Mouse (Mus musculus): Measurements from ENCODE around the gene Dner. TPM values are rescaled to one million over a fixed set of nuclear protein-coding genes. Genes with fewer than 3 reads are reported as not detected.
A peak's percentile ranks its signal among the peaks of the same experiment; 100 is the strongest.

The Dner gene
- 0.07 and 0.09 TPM in 2 replicates for polyA plus RNA-seq (2015; fragmentation: Nextera tagmentation; extraction: Ambion mirVana)

GRCm38 (mm10) chr1:84695517-84696411, at the start of gene Dner:
Gene Dner (minus strand): TSS chr1:84696221.
- peaks cover 39% of the 10 kb centered on the region for H3K27me3 ChIP-seq
- no peak within 1 kb of the TSS for H3K9ac ChIP-seq
- H3K9me3 ChIP-seq (replicated peaks), result no peaks in the 10 kb centered on the region
- no peaks in the 10 kb centered on the region for H3K36me3 ChIP-seq (replicated peaks)
- 1% methylated on average over 75 of the region's 75 CpGs for WGBS (ENCODE audit: insufficient replicate concordance)
- H3K4me3 ChIP-seq (replicated peaks), result peak within 1 kb of the TSS; percentile 32
- peak; percentile 47; the same call in 1 of the 2 replicates for ATAC-seq (ENCODE audit: insufficient read depth)
- H3K27ac ChIP-seq (replicated peaks), result no peak within 1 kb of the TSS
- peaks cover 11% of the 10 kb centered on the region for H3K4me1 ChIP-seq (replicated peaks)
- peak within 1 kb of the TSS; percentile 56 for H3K4me2 ChIP-seq

DNA sequence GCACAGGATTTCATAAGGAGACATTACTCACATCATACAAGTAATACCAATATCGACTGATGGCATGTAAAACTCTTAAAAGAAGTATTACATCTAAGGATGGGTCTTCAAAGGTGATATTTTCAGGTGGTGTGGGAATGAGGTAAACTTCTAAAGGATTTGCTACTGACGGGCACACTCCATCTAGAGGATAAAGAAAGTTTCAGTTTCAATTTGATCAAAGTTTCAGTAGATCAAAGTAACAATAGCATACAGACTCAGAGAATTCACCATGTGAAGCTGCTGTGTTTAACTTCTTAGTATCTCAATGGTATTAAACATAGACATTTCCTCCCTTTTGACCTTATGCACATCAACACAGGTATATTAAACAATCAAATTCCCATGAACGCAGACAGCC, 46.1 kb upstream of the Dner start:
- H3K27ac ChIP-seq (replicated peaks), result no peak overlapping the region
- H3K9ac ChIP-seq, result no peak overlapping the region
- no peak overlapping the region for H3K4me2 ChIP-seq
- no peak for ATAC-seq (ENCODE audit: insufficient read depth)
- H3K4me3 ChIP-seq (replicated peaks), result no peak overlapping the region
- H3K27me3 ChIP-seq, result no peaks in the 10 kb centered on the region
- no peaks in the 10 kb centered on the region for H3K9me3 ChIP-seq (replicated peaks)
- peaks cover 63% of the 10 kb centered on the region for H3K36me3 ChIP-seq (replicated peaks)
- no peaks in the 10 kb centered on the region for H3K4me1 ChIP-seq (replicated peaks)
- WGBS (ENCODE audit: insufficient replicate concordance), result 84% methylated on average over 3 of the region's 3 CpGs

DNA sequence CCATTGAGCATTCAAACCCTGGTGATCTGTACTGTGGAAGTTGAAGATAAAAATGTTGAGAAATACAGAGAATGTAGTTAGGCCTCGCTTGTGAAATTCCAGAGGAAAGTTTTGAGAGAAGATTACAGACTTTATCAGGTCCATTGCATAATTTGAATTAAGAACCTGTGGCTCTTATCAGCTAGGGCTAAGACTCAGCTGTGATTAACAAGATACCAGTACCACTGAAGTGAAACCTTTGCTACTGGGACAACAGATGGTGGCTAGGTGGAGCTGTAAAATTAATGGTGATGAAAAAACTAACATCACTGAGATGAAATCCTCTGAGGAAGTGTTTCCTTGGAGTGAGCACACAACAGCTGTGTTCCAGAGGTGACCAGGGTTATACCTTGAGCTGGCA, 44.1 kb upstream of the Dner start:
- Histone ChIP-seq H3K4me3 (replicated peaks) (no peak overlapping the region), H3K4me1 (replicated peaks) (no peaks in the 10 kb centered on the region), H3K9me3 (replicated peaks) (no peaks in the 10 kb centered on the region), H3K36me3 (replicated peaks) (peaks cover 66% of the 10 kb centered on the region), H3K27ac (replicated peaks) (no peak overlapping the region), H3K9ac (no peak overlapping the region), H3K27me3 (no peaks in the 10 kb centered on the region), H3K4me2 (no peak overlapping the region)
- no peak for ATAC-seq (ENCODE audit: insufficient read depth)
- 45% methylated on average over 1 of the region's 1 CpGs for WGBS (ENCODE audit: insufficient replicate concordance)

DNA sequence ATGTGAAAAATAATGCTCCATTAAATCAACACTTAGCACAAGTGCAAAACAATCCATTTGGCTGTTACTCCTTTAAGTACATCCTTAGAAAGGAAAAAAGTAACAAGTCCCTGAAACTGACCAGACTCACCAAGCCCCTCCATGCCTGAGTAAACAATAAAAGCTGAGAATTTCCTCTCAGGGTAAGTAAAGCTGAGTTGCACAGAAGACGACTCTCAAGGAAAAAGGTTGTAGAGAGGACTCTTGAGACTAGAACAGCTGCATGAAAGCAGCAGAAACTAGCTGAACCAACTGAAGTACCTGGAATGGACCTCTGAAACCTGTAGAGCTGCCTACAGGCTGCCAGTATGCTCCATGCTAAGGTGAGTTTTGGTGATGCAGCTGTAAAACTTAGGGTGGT, 41.1 kb upstream of the Dner start:
- Histone ChIP-seq H3K27me3 (no peaks in the 10 kb centered on the region), H3K36me3 (replicated peaks) (peaks cover 66% of the 10 kb centered on the region), H3K9ac (no peak overlapping the region), H3K4me3 (replicated peaks) (no peak overlapping the region), H3K4me2 (no peak overlapping the region), H3K9me3 (replicated peaks) (no peaks in the 10 kb centered on the region), H3K4me1 (replicated peaks) (no peaks in the 10 kb centered on the region), H3K27ac (replicated peaks) (no peak overlapping the region)
- 68% methylated on average over 1 of the region's 1 CpGs for WGBS (ENCODE audit: insufficient replicate concordance)
- no peak for ATAC-seq (ENCODE audit: insufficient read depth)

DNA sequence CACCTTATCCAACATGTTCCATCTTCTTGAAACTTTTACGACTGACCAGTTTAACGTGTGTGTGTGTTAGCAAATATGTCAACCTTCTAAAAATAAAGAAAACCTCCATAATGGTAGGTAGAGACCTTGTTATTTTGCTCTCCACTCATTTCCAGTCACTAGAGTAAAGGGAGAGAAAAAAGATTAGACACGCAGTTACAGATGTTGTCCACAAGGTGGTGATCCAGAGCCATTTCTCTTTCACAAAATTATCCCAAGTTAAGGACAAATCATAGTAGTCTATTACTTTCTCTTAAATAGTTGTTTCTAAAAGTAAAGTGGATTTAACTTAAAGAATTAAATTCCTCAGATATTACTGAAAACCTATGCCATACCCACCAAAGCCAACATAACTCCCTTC, 37.8 kb upstream of the Dner start:
- Histone ChIP-seq H3K27me3 (no peaks in the 10 kb centered on the region), H3K4me2 (no peak overlapping the region), H3K4me3 (replicated peaks) (no peak overlapping the region), H3K9ac (no peak overlapping the region), H3K27ac (replicated peaks) (no peak overlapping the region), H3K4me1 (replicated peaks) (no peaks in the 10 kb centered on the region), H3K9me3 (replicated peaks) (no peaks in the 10 kb centered on the region), H3K36me3 (replicated peaks) (peaks cover 64% of the 10 kb centered on the region)
- ATAC-seq (ENCODE audit: insufficient read depth), result no peak
- 64% methylated on average over 3 of the region's 3 CpGs for WGBS (ENCODE audit: insufficient replicate concordance)

- ATAC-seq (ENCODE audit: insufficient read depth), result no peak
- Histone ChIP-seq H3K4me1 (replicated peaks) (no peaks in the 10 kb centered on the region), H3K27ac (replicated peaks) (no peak overlapping the region), H3K4me2 (no peak overlapping the region), H3K9me3 (replicated peaks) (no peaks in the 10 kb centered on the region), H3K9ac (no peak overlapping the region), H3K4me3 (replicated peaks) (no peak overlapping the region), H3K27me3 (no peaks in the 10 kb centered on the region), H3K36me3 (replicated peaks) (peaks cover 57% of the 10 kb centered on the region)
- 64% methylated on average over 1 of the region's 1 CpGs for WGBS (ENCODE audit: insufficient replicate concordance)
These were observed 35.7 kb upstream of the Dner start for GRCm38 (mm10) chr1:84731763-84732162.

DNA sequence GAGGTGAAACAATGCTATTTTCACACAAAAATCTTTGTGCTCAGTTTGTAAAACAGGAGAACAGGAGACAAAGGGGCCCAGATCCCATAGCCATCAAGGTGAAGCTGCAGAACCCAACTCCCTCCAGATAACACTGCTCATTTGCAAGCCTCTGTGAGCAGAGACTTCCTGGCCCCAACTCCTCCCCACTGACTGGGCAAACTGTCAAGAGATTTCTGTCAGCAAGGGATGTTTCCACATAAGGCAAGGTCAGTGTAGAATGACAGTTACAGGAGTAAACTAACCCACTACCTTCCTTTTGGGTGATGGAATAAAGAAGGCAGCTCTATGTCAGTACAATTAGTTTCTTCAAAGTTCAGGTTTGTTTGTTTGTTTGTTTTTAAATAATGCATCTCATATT, 26.8 kb upstream of the Dner start:
- H3K9me3 ChIP-seq (replicated peaks), result no peaks in the 10 kb centered on the region
- H3K36me3 ChIP-seq (replicated peaks), result peaks cover 50% of the 10 kb centered on the region
- H3K4me2 ChIP-seq, result no peak overlapping the region
- no peak overlapping the region for H3K9ac ChIP-seq
- H3K27me3 ChIP-seq, result no peaks in the 10 kb centered on the region
- ATAC-seq (ENCODE audit: insufficient read depth), result 0 out of 2 replicates have a peak, but pooled peaks have one; percentile 28
- peaks cover 6% of the 10 kb centered on the region; the same call in 1 of the 2 replicates for H3K4me1 ChIP-seq (replicated peaks)
- H3K4me3 ChIP-seq (replicated peaks), result no peak overlapping the region
- H3K27ac ChIP-seq (replicated peaks), result no peak overlapping the region

DNA sequence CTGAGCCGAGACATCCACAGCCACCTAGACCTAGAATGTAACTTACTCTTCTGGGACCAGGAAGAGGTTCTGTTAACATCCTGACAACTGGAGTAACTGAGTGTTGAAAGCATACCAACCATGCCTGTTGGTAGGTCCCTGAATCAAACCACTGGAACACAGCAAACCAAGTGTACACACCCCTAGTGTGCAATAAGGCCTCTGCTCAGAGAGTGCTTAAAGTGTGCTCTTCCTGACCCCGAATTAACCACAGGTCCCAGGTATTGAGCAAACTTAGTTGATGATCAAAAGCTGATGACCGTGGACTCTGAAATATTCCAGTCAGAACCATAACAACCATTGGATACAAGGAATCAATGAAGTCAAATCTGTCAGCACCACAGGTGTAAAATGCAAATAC, 26.4 kb upstream of the Dner start:
- peak; percentile 42 for ATAC-seq (ENCODE audit: insufficient read depth)
- WGBS (ENCODE audit: insufficient replicate concordance), result 73% methylated on average over 3 of the region's 3 CpGs
- Histone ChIP-seq H3K36me3 (replicated peaks) (peaks cover 46% of the 10 kb centered on the region), H3K4me1 (replicated peaks) (peaks cover 6% of the 10 kb centered on the region; the same call in 1 of the 2 replicates), H3K9ac (no peak overlapping the region), H3K4me3 (replicated peaks) (no peak overlapping the region), H3K27me3 (no peaks in the 10 kb centered on the region), H3K4me2 (no peak overlapping the region), H3K27ac (replicated peaks) (no peak overlapping the region), H3K9me3 (replicated peaks) (no peaks in the 10 kb centered on the region)

DNA sequence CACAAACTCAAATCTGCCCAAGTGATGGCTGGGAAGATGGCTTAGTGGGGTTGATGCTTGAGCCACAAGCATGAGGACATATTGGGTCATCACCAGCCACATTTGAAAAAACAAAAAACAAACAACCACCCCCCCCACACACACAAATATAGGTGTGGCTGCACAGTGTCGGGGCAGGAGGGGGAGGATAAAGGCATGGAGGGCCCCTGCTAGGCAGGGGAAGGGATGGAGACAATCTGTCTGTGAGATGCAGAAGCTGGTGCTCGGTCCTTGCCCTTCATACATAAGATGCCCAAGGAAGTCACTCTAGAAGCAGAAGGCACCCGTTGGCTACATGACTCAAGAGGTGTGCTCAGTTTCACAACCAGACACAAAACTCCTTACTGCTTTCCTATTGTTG, 25.9 kb upstream of the Dner start:
- Histone ChIP-seq H3K27me3 (no peaks in the 10 kb centered on the region), H3K9me3 (replicated peaks) (no peaks in the 10 kb centered on the region), H3K4me2 (no peak overlapping the region), H3K4me1 (replicated peaks) (peaks cover 6% of the 10 kb centered on the region; the same call in 1 of the 2 replicates), H3K36me3 (replicated peaks) (peaks cover 43% of the 10 kb centered on the region), H3K27ac (replicated peaks) (no peak overlapping the region), H3K4me3 (replicated peaks) (no peak overlapping the region), H3K9ac (no peak overlapping the region)
- WGBS (ENCODE audit: insufficient replicate concordance), result 68% methylated on average over 3 of the region's 3 CpGs
- ATAC-seq (ENCODE audit: insufficient read depth), result no peak

GRCm38 (mm10) chr1:84709810-84710785, 14.1 kb upstream of the Dner start:
- H3K9ac ChIP-seq, result no peak overlapping the region
- ATAC-seq (ENCODE audit: insufficient read depth), result no peak
- H3K27ac ChIP-seq (replicated peaks), result no peak overlapping the region
- 13% methylated on average over 31 of the region's 31 CpGs for WGBS (ENCODE audit: insufficient replicate concordance)
- no peaks in the 10 kb centered on the region for H3K9me3 ChIP-seq (replicated peaks)
- no peak overlapping the region for H3K4me2 ChIP-seq
- H3K4me3 ChIP-seq (replicated peaks), result no peak overlapping the region
- H3K36me3 ChIP-seq (replicated peaks), result no peaks in the 10 kb centered on the region
- peaks cover 6% of the 10 kb centered on the region; the same call in 1 of the 2 replicates for H3K27me3 ChIP-seq
- no peaks in the 10 kb centered on the region for H3K4me1 ChIP-seq (replicated peaks)

DNA sequence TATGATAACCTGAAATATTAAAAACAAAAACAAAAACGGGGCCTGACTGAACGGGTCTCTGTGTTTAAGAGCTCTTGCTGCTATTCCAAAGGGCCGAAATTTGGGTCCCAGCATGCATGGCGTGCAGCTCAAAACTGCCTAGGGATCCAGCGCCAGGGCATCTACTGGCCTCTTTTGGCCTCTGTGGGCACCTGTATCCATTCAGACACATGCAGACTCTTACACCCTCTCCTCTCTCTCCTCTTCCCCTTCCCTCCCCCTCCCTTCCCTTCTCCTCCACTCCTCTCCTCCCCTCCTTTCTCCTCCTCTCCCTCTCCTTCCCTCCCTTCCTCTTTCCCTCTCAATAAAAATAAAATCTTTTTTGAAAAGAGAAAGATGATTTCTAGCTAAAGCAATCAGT, 13.4 kb upstream of the Dner start:
- peaks cover 6% of the 10 kb centered on the region; the same call in 1 of the 2 replicates for H3K27me3 ChIP-seq
- H3K9ac ChIP-seq, result no peak overlapping the region
- no peak overlapping the region for H3K4me3 ChIP-seq (replicated peaks)
- H3K4me2 ChIP-seq, result no peak overlapping the region
- H3K4me1 ChIP-seq (replicated peaks), result no peaks in the 10 kb centered on the region
- 28% methylated on average over 5 of the region's 5 CpGs for WGBS (ENCODE audit: insufficient replicate concordance)
- ATAC-seq (ENCODE audit: insufficient read depth), result no peak
- H3K9me3 ChIP-seq (replicated peaks), result no peaks in the 10 kb centered on the region
- no peak overlapping the region for H3K27ac ChIP-seq (replicated peaks)
- no peaks in the 10 kb centered on the region for H3K36me3 ChIP-seq (replicated peaks)
